Mouse (Mus musculus): Measurements from ENCODE around the gene Fez2. TPM values are rescaled to one million over a fixed set of nuclear protein-coding genes. Genes with fewer than 3 reads are reported as not detected.

Fez2 gene
- polyA plus RNA-seq, 1 experiment from 2014 or later: 52.2 TPM

DNA sequence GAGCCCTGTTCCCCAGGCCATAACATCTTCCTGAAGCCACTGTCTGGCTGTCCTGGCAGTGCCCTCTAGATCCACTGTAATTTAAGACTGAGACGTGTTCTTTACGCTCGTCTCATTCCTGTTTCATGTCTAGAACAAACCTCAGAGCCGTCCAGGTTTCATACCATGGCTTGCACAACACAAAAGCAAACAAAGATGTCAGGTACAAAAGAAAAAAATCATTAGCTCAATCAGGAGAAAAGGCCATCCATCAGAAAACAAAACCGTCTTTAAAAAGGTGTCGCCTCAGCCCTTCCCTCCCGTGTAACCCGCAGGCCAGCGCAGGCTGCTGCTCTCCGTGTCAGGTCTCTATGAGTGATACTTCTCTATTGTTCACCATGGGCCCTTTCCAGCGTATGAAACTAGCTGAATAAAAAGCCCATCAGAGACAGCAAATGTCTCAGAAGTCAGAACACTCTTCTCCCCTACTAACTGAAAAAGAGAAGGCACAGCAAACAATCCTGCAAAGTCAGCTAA lies 38.2 kb downstream of the Fez2 start:
- H3K9me3 ChIP-seq: no peaks in the 10 kb centered on the region
- H3K27me3 ChIP-seq (replicated peaks): no peaks in the 10 kb centered on the region
- no peaks in the 10 kb centered on the region for H3K4me1 ChIP-seq
- WGBS: 66% methylated on average over 11 of the region's 11 CpGs
- no peak overlapping the region for H3K4me2 ChIP-seq (replicated peaks)
- H3K27ac ChIP-seq: no peak overlapping the region
- no peak for ATAC-seq (ENCODE audit: low FRiP score, low read depth)
- no peak overlapping the region for H3K4me3 ChIP-seq
- H3K36me3 ChIP-seq: peaks cover 13% of the 10 kb centered on the region
- H3K9ac ChIP-seq: no peak overlapping the region

DNA sequence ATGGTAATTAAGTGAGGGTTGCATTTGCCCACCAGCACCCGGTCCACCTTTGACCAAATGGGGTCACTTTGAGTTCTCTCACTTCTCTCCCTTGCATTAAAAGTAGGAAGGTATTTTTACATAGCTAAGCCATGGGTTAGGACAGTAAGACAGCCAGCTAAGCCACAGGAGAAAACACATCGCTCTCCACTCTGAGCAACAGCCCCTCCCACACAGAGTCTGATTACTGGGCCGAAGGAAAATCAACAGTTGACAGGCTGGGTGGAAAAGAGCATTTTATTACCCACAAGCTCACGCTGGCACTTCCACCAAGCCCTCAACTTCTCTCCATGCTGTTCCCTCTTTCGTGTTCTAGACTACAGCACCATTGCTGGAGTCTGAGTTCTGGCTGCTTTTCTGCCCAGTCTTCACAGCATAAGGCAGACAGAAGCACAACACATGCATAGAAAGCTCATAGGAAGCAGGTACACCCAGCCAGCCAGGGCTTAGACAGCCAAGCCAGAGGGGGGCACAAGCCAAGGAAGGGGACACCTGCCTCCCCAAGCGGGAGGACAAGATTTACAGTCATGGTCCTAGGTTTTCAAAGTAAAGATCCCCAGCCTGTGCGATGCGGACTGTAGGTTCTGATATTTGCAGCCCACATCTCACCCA lies 38.7 kb downstream of the Fez2 start:
- 79% methylated on average over 8 of the region's 8 CpGs for WGBS
- H3K4me2 ChIP-seq (replicated peaks): no peak overlapping the region
- no peak for ATAC-seq (ENCODE audit: low FRiP score, low read depth)
- peaks cover 19% of the 10 kb centered on the region for H3K36me3 ChIP-seq
- H3K9me3 ChIP-seq: no peaks in the 10 kb centered on the region
- no peaks in the 10 kb centered on the region for H3K27me3 ChIP-seq (replicated peaks)
- H3K4me3 ChIP-seq: no peak overlapping the region
- H3K4me1 ChIP-seq: no peaks in the 10 kb centered on the region
- H3K9ac ChIP-seq: no peak overlapping the region
- no peak overlapping the region for H3K27ac ChIP-seq

- H3K4me3 ChIP-seq: no peak overlapping the region
- no peak overlapping the region for H3K9ac ChIP-seq
- 79% methylated on average over 8 of the region's 8 CpGs for WGBS
- no peaks in the 10 kb centered on the region for H3K27me3 ChIP-seq (replicated peaks)
- no peak overlapping the region for H3K27ac ChIP-seq
- H3K4me1 ChIP-seq: no peaks in the 10 kb centered on the region
- no peaks in the 10 kb centered on the region for H3K9me3 ChIP-seq
- no peak for ATAC-seq (ENCODE audit: low FRiP score, low read depth)
- peaks cover 34% of the 10 kb centered on the region for H3K36me3 ChIP-seq
- H3K4me2 ChIP-seq (replicated peaks): no peak overlapping the region
Measured at GRCm38 (mm10) chr17:78376587-78376986, 41.4 kb downstream of the Fez2 start.

DNA sequence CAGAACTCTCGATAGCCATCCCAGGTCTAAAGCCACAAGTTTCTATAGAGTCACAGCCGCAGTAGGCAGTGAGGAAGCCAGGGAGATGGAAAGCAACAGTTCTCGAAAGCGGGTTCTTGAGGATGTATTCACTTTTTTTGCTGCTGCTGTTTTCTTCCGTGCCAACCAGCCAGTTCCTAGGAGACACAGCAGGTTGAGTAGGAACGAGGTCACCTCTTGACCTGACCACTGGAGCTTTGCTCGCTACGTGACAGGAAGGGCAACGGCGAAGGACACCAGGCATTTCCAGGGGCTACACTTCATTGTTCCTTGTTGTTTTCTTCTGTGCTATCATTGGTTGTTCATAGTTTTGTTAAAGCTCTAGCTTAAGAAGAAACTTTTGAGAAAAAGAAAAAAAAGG lies 43.2 kb downstream of the Fez2 start:
- H3K27ac ChIP-seq: no peak overlapping the region
- H3K4me2 ChIP-seq (replicated peaks): no peak overlapping the region
- H3K36me3 ChIP-seq: peaks cover 38% of the 10 kb centered on the region
- no peaks in the 10 kb centered on the region for H3K9me3 ChIP-seq
- no peaks in the 10 kb centered on the region for H3K4me1 ChIP-seq
- WGBS: 69% methylated on average over 10 of the region's 10 CpGs
- no peak for ATAC-seq (ENCODE audit: low FRiP score, low read depth)
- H3K9ac ChIP-seq: no peak overlapping the region
- no peaks in the 10 kb centered on the region for H3K27me3 ChIP-seq (replicated peaks)
- H3K4me3 ChIP-seq: no peak overlapping the region

GRCm38 (mm10) chr17:78373849-78374248 lies 44.1 kb downstream of the Fez2 start:
- Histone ChIP-seq H3K27ac (no peak overlapping the region), H3K9me3 (no peaks in the 10 kb centered on the region), H3K27me3 (replicated peaks) (no peaks in the 10 kb centered on the region), H3K36me3 (peaks cover 41% of the 10 kb centered on the region), H3K4me2 (replicated peaks) (no peak overlapping the region), H3K9ac (no peak overlapping the region), H3K4me3 (no peak overlapping the region), H3K4me1 (no peaks in the 10 kb centered on the region)
- ATAC-seq (ENCODE audit: low FRiP score, low read depth): no peak
- WGBS: 91% methylated on average over 8 of the region's 8 CpGs

- 93% methylated on average over 6 of the region's 6 CpGs for WGBS
- H3K27ac ChIP-seq: no peak overlapping the region
- H3K4me2 ChIP-seq (replicated peaks): no peak overlapping the region
- H3K4me1 ChIP-seq: no peaks in the 10 kb centered on the region
- H3K36me3 ChIP-seq: peaks cover 42% of the 10 kb centered on the region
- H3K27me3 ChIP-seq (replicated peaks): no peaks in the 10 kb centered on the region
- no peaks in the 10 kb centered on the region for H3K9me3 ChIP-seq
- H3K4me3 ChIP-seq: no peak overlapping the region
- ATAC-seq (ENCODE audit: low FRiP score, low read depth): no peak
- no peak overlapping the region for H3K9ac ChIP-seq
Measured at GRCm38 (mm10) chr17:78373174-78373573, 44.8 kb downstream of the Fez2 start.

- 95% methylated on average over 1 of the region's 1 CpGs for WGBS
- no peak overlapping the region for H3K4me2 ChIP-seq (replicated peaks)
- no peaks in the 10 kb centered on the region for H3K4me1 ChIP-seq
- H3K4me3 ChIP-seq: no peak overlapping the region
- no peak for ATAC-seq (ENCODE audit: low FRiP score, low read depth)
- peaks cover 43% of the 10 kb centered on the region for H3K36me3 ChIP-seq
- H3K9ac ChIP-seq: no peak overlapping the region
- H3K27me3 ChIP-seq (replicated peaks): no peaks in the 10 kb centered on the region
- no peak overlapping the region for H3K27ac ChIP-seq
- H3K9me3 ChIP-seq: no peaks in the 10 kb centered on the region
Measured at GRCm38 (mm10) chr17:78370445-78370844, 47.5 kb downstream of the Fez2 start.

DNA sequence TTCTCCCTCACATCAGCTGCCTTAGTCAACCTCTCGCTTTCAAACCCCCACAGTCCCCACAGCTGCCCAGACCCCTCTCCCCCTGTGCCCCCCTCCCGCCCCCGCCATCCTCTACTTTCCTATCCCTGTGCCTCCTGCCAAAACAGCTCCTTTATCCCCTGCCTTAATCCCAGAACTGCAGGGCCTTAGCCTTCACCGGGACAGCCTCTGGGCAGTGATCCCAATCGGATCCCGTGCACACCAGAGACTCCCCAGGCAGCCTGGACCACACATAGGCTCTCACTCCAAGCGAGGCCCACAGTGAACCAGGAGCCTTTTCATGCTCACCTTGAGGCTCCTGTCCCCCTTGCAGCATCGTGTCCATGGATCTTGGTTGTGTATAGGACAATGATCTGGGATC lies 49.5 kb downstream of the Fez2 start:
- no peak for ATAC-seq (ENCODE audit: low FRiP score, low read depth)

GRCm38 (mm10) chr17:78366070-78366469 lies 51.9 kb downstream of the Fez2 start:
- no peak for ATAC-seq (ENCODE audit: low FRiP score, low read depth)
- 83% methylated on average over 7 of the region's 7 CpGs for WGBS
- Histone ChIP-seq H3K4me2 (replicated peaks) (no peak overlapping the region), H3K9me3 (no peaks in the 10 kb centered on the region), H3K27ac (no peak overlapping the region), H3K36me3 (peaks cover 22% of the 10 kb centered on the region), H3K27me3 (replicated peaks) (no peaks in the 10 kb centered on the region), H3K9ac (no peak overlapping the region), H3K4me3 (no peak overlapping the region), H3K4me1 (no peaks in the 10 kb centered on the region)

More for the DNA sequence above, 49.5 kb downstream of the Fez2 start:
- H3K27me3 ChIP-seq (replicated peaks): no peaks in the 10 kb centered on the region
- no peak overlapping the region for H3K27ac ChIP-seq
- H3K4me1 ChIP-seq: no peaks in the 10 kb centered on the region
- peaks cover 30% of the 10 kb centered on the region for H3K36me3 ChIP-seq
- WGBS: 88% methylated on average over 8 of the region's 8 CpGs
- no peak overlapping the region for H3K4me2 ChIP-seq (replicated peaks)
- H3K4me3 ChIP-seq: no peak overlapping the region
- no peaks in the 10 kb centered on the region for H3K9me3 ChIP-seq
- H3K9ac ChIP-seq: no peak overlapping the region

GRCm38 (mm10) chr17:78364555-78365302 lies 53.2 kb downstream of the Fez2 start:
- no peak overlapping the region for H3K9ac ChIP-seq

DNA sequence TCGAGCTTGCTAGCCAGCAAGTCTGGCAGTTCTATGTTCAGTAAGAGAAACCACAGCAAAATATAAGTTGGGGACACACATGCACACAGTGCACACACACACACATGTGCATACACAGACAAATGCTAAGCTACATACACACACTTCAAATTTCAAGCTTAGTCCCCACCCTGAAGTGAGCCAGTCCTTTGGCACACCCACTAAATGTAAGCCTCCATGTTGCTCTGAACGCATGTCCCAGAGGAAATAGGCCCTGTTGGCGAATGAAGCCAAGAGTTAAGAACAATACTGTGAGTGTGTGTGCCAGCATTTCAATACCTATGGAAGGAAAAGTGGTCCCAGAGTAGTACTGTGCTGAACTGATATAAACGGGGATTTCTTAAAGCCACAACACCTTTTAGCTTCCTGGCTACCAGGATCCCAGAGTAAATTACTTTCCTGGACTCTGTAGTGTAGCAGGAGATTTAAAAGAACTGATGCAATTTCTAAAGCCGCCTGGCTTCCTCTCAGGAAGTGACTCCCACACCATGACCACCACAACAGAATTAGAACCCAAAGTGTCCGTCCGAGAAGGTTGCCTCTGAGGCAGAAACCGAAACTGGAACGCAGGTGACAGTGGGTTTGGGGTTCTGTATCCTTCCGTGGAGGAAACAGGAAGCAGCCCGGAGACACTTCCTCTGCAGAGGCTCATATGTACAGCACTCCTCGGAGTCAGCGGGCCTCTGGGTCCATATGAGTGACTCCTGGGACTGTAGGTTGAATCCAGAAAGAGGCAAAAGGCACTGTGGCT lies 55.8 kb downstream of the Fez2 start:
- no peak for ATAC-seq (ENCODE audit: low FRiP score, low read depth)
- Histone ChIP-seq H3K36me3 (no peaks in the 10 kb centered on the region), H3K4me1 (no peaks in the 10 kb centered on the region), H3K9me3 (no peaks in the 10 kb centered on the region), H3K4me3 (no peak overlapping the region), H3K9ac (no peak overlapping the region), H3K4me2 (replicated peaks) (no peak overlapping the region), H3K27ac (no peak overlapping the region), H3K27me3 (replicated peaks) (no peaks in the 10 kb centered on the region)
- 88% methylated on average over 13 of the region's 13 CpGs for WGBS

More at GRCm38 (mm10) chr17:78364555-78365302, 53.2 kb downstream of the Fez2 start:
- Histone ChIP-seq H3K27me3 (replicated peaks) (no peaks in the 10 kb centered on the region), H3K27ac (no peak overlapping the region), H3K4me3 (no peak overlapping the region), H3K9me3 (no peaks in the 10 kb centered on the region), H3K4me1 (no peaks in the 10 kb centered on the region), H3K36me3 (peaks cover 18% of the 10 kb centered on the region), H3K4me2 (replicated peaks) (no peak overlapping the region)
- 90% methylated on average over 23 of the region's 23 CpGs for WGBS
- no peak for ATAC-seq (ENCODE audit: low FRiP score, low read depth)

- 69% methylated on average over 7 of the region's 7 CpGs for WGBS
- no peak for ATAC-seq (ENCODE audit: low FRiP score, low read depth)
Measured at GRCm38 (mm10) chr17:78358251-78358726, 59.7 kb downstream of the Fez2 start.

More at GRCm38 (mm10) chr17:78358251-78358726, 59.7 kb downstream of the Fez2 start:
- peaks cover 2% of the 10 kb centered on the region; the same call in 1 of the 2 replicates for H3K36me3 ChIP-seq
- H3K4me2 ChIP-seq (replicated peaks): no peak overlapping the region
- H3K27ac ChIP-seq: no peak overlapping the region
- no peak overlapping the region for H3K9ac ChIP-seq
- no peaks in the 10 kb centered on the region for H3K9me3 ChIP-seq
- H3K4me3 ChIP-seq: no peak overlapping the region
- H3K4me1 ChIP-seq: no peaks in the 10 kb centered on the region
- no peaks in the 10 kb centered on the region for H3K27me3 ChIP-seq (replicated peaks)
